Mouse (Mus musculus) forebrain, embryonic 16.5 days (tissue): Measurements from ENCODE around the gene Sema6d. TPM values are rescaled to one million over a fixed set of nuclear protein-coding genes. Genes with fewer than 3 reads are reported as not detected.

Source experiments
- ATAC-seq: fragments of 200-750 bp; cut with Nextera tagmentation; 2 replicates; pipeline ENCODE4 v1.8.0; 2017; ENCODE audit warnings: mild to moderate bottlenecking, moderate library complexity
- H3K27ac ChIP-seq: fragments of 300-500 bp; sonication (generic); 2 replicates; pipeline ENCODE4 v1.5.1; 2014; ENCODE audit warnings: low read length, control low read depth
- H3K27me3 ChIP-seq: fragments of 300-500 bp; sonication (generic); replicated peaks from 2 replicates; pipeline ENCODE4 v1.6.1; 2014; ENCODE audit warnings: low read length; ENCODE audit not compliant: control insufficient read depth, insufficient read depth
- H3K36me3 ChIP-seq: fragments of 300-500 bp; sonication (generic); 2 replicates; pipeline ENCODE4 v1.6.1; 2014; ENCODE audit not compliant: control insufficient read depth, insufficient read depth
- H3K4me1 ChIP-seq: fragments of 300-500 bp; sonication (generic); replicated peaks from 2 replicates; pipeline ENCODE4 v1.6.1; 2014; ENCODE audit warnings: low read length; ENCODE audit not compliant: control insufficient read depth, insufficient read depth
- H3K4me2 ChIP-seq: fragments of 300-500 bp; sonication (generic); 2 replicates; pipeline ENCODE4 v1.6.1; 2014; ENCODE audit warnings: mild to moderate bottlenecking, low read length, control low read depth
- H3K4me3 ChIP-seq: fragments of 300-500 bp; sonication (generic); replicated peaks from 2 replicates; pipeline ENCODE4 v1.5.1; 2014; ENCODE audit warnings: mild to moderate bottlenecking, low read length, control low read depth
- H3K9ac ChIP-seq: fragments of 300-500 bp; sonication (generic); replicated peaks from 2 replicates; pipeline ENCODE4 v1.6.1; 2014; ENCODE audit warnings: low read depth, low read length, control low read depth
- H3K9me3 ChIP-seq: fragments of 300-500 bp; sonication (generic); 2 replicates; pipeline ENCODE4 v1.6.1; 2016; ENCODE audit warnings: low read length; ENCODE audit not compliant: control insufficient read depth
- WGBS: fragments of 180-500 bp; shearing (Covaris S2); extraction: QIAGEN DNeasy Blood & Tissue Kit; methylation state at CpG from one replicate; pipeline ENCODE4 v1.1.7; 2014; 5-methylcytosine and 5-hydroxymethylcytosine counted together
- polyA plus RNA-seq: library from polyadenylated mRNA; unstranded; fragments of >200 nt; fragmentation: Nextera tagmentation; extraction: Ambion mirVana; gene quantifications from 2 replicates; pipeline ENCODE4 v1.2.1, GENCODE M21; 2015

Gene Sema6d
- polyA plus RNA-seq, 1 experiment from 2014 or later: 32.2 TPM

DNA sequence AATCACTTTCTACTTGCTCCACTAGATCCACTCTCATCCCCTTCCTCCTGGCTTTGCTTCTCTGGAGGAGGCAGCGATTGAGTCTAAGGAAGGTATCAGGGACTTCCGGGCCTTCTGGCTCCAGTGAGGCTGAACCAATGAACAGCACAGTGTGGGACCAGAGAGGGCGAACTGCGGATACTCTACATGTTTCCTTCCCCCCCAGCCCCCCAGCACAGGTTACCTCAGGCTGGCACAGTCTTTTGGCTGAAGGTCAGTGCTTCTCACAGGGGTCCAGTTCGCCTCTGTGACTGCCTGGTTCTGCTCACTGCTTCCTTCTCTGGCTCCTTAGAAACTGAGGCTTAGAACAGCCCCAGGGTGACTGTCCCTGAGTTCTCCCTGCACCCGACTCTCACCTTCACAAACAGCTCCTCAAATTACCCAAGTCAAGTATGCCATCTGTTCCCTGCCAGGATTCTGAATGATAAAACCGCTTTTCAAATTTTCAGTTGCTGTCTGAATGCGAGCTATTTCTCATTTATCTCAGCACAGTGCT is 512.7 kb downstream of the Sema6d start:
- H3K9me3 ChIP-seq: no peaks in the 10 kb centered on the region
- H3K4me3 ChIP-seq: no peak overlapping the region
- peak overlapping the region; percentile 23; the same call in 1 of the 2 replicates for H3K27ac ChIP-seq
- H3K4me2 ChIP-seq: no peak overlapping the region
- ATAC-seq: no peak
- H3K9ac ChIP-seq: peak overlapping the region; percentile 22; the same call in 1 of the 2 replicates
- no peaks in the 10 kb centered on the region for H3K36me3 ChIP-seq
- WGBS: 54% methylated on average over 8 of the region's 8 CpGs
- no peaks in the 10 kb centered on the region for H3K27me3 ChIP-seq
- peaks cover 9% of the 10 kb centered on the region for H3K4me1 ChIP-seq

DNA sequence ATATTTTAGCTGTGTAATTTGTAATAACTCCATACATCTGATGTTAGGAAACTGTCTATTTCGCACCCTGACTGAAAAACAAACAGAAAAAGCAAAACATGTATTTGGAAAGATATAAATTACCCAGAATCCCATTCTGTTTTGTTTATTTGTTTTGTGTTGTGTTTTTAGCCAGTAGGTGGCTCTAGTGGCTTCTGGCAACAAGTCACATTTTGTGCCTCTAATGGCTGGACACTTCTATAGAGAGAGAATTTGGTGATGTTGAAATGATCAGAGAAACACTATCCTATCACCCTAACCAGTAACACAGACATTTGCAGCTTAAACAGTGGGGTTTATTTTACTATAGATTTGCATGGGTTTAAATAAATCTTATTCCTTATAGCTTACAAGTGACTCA is 515.6 kb downstream of the Sema6d start:
- Histone ChIP-seq H3K4me2 (no peak overlapping the region), H3K9me3 (no peaks in the 10 kb centered on the region), H3K27ac (no peak overlapping the region), H3K36me3 (no peaks in the 10 kb centered on the region), H3K27me3 (0 out of 2 replicates have a peak, but pooled peaks cover 4% of the 10 kb centered on the region), H3K4me1 (peaks cover 12% of the 10 kb centered on the region), H3K9ac (no peak overlapping the region), H3K4me3 (no peak overlapping the region)
- no peak for ATAC-seq
- 86% methylated on average over 1 of the region's 1 CpGs for WGBS

DNA sequence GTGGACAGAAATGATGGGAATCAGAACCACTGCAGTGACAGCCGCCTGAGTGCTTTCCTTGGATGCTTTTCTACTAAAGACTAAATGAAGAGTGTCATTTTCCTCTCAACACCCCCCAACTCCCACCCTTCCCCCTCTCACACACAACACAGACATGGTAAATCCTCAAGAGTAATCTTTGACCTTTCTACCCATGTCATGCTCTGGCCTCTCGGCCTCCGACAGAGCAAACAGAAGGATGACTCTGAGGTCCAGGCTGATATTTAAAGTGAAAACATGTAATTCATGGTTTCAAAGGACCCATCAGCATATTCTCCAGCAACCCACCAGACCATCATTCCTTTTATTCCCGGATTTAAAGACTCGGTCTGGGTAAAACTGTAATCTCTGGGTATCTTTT is 518.2 kb downstream of the Sema6d start:
- Histone ChIP-seq H3K4me2 (no peak overlapping the region), H3K4me1 (peaks cover 23% of the 10 kb centered on the region), H3K9ac (no peak overlapping the region), H3K27ac (no peak overlapping the region), H3K4me3 (no peak overlapping the region), H3K9me3 (no peaks in the 10 kb centered on the region), H3K27me3 (0 out of 2 replicates have a peak, but pooled peaks cover 4% of the 10 kb centered on the region), H3K36me3 (no peaks in the 10 kb centered on the region)
- WGBS: 73% methylated on average over 5 of the region's 5 CpGs
- no peak for ATAC-seq

DNA sequence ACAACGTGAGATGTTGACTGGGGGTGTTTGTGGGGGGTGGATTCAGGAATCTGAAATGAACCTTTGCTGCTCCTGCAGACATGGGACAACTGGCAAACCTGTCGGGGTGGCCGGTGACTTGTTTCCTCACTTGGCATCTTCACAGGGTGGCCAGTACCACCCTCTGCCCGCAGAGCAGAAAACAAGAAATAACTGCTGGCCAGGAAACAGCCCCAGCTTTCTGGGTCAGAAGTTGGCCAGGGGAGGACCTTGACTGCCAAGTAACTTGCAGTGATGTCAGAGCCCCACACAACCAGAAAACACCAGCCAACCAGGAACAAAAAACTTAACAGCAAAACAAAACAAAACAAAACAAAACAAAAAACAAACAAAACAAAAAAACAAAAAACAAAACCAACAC is 518.8 kb downstream of the Sema6d start:
- H3K36me3 ChIP-seq: no peaks in the 10 kb centered on the region
- no peak overlapping the region for H3K4me2 ChIP-seq
- no peak overlapping the region for H3K27ac ChIP-seq
- H3K27me3 ChIP-seq: 0 out of 2 replicates have a peak, but pooled peaks cover 4% of the 10 kb centered on the region
- no peaks in the 10 kb centered on the region for H3K9me3 ChIP-seq
- ATAC-seq: no peak
- peaks cover 21% of the 10 kb centered on the region for H3K4me1 ChIP-seq
- WGBS: 70% methylated on average over 4 of the region's 4 CpGs
- H3K4me3 ChIP-seq: no peak overlapping the region
- H3K9ac ChIP-seq: no peak overlapping the region

DNA sequence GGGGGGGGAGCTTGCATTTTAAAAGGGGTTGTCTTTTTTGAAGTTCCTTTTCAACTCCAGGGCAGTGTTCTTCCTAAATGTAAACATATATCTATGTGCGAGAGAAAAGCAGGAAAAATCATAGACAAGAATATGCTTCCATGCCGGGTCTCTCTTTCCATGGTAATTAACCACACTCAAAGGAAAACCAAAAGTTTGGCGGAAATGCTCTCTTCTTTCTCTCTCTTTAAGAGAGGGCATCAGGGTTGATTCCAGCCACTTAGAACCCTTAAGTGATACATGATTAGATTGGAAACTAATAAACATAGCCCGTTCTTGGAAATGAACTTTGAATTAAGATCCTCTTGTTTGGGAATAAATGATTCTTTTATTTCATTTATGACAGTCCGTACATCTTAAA is 519.2 kb downstream of the Sema6d start:
- ATAC-seq: no peak
- H3K4me3 ChIP-seq: peak overlapping the region; percentile 89; the same call in 1 of the 2 replicates
- no peaks in the 10 kb centered on the region for H3K9me3 ChIP-seq
- no peak overlapping the region; the same call in 1 of the 2 replicates for H3K9ac ChIP-seq
- no peak overlapping the region; the same call in 1 of the 2 replicates for H3K27ac ChIP-seq
- 18% methylated on average over 5 of the region's 5 CpGs for WGBS
- H3K36me3 ChIP-seq: no peaks in the 10 kb centered on the region
- peak overlapping the region; percentile 91 for H3K4me2 ChIP-seq
- peaks cover 24% of the 10 kb centered on the region for H3K4me1 ChIP-seq
- 0 out of 2 replicates have a peak, but pooled peaks cover 4% of the 10 kb centered on the region for H3K27me3 ChIP-seq

DNA sequence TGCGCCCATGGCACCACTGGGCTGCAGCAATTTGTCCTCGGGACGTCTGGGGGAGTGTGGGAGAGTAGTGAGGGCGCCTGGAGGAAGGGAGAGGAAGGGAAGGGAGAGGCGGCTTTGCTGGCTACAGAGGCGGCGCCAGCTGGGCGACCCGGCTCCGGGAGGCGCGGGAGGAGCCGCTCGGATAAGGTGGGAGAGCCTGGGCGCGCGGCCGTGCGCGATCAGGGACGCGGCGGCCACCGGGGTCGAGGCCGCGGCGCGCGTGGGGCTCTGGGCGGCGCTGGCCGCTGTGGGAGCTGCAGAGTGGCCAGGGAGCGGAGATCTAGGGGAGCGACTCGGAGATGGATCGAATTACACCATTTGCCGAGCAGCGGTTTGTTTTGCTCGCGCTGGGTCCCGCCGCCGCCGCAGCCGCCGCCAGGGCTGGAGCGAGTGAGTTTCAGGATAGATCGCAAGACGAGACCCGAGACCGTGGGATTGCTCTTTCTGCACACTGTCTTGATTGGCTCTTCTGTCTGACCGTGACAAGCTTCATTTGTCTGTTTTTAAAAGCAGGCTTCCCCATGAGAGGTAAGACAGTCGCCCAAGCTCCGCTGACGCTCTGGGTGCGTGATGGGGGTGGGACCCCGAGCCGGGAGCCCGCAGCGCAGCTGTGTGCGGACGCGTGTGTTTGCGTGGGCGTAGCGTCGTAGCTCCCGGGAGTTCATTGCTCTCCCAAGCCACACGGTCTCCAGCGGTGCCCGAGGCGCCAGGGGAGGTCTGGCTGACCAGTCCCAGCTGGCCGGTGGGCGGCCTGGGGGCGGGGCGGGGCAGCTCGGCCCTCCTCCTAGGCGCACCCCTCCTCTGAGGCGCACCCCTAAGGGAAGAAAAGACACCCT is 520.2 kb downstream of the Sema6d start:
- H3K36me3 ChIP-seq: no peaks in the 10 kb centered on the region

DNA sequence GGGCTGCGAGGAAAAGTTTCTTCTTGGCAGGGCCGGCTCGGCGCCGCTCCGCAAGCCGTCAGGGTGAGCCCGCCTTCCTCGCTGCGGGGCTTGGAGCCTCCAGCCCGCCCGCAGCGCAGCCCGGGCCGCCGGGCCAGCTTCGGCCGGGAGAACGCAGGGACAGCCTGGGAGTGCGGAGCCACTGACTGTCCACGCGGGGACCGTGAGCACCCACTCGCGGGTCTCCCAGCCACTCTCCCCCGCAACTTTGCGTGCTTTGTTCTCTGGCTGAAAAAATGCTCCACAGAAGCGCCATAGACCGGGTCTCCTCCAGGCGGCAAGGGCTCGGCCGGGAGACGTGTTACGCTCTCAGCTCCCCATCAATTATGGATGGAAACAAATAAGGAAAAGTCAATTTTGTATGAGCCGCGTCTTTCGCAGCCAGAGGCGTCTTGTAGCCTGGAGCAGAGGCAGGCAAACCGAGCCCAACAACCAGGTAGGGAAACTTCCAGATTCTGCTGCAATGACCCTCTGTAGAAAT is 520.9 kb downstream of the Sema6d start:
- peak overlapping the region; percentile 91 for H3K4me2 ChIP-seq
- H3K4me3 ChIP-seq: peak overlapping the region; percentile 89
- WGBS: under 1% methylated on average over 31 of the region's 39 CpGs
- H3K27ac ChIP-seq: peak overlapping the region; percentile 94
- no peaks in the 10 kb centered on the region for H3K9me3 ChIP-seq
- ATAC-seq: no peak; the same call in 1 of the 2 replicates
- peak overlapping the region; percentile 86 for H3K9ac ChIP-seq
- 0 out of 2 replicates have a peak, but pooled peaks cover 4% of the 10 kb centered on the region for H3K27me3 ChIP-seq
- H3K4me1 ChIP-seq: peaks cover 24% of the 10 kb centered on the region
- no peaks in the 10 kb centered on the region for H3K36me3 ChIP-seq

More for the DNA sequence above, 520.2 kb downstream of the Sema6d start:
- peak; percentile 81 for ATAC-seq
- Histone ChIP-seq H3K27ac (peak overlapping the region; percentile 94), H3K4me1 (peaks cover 24% of the 10 kb centered on the region), H3K4me2 (peak overlapping the region; percentile 91), H3K9me3 (no peaks in the 10 kb centered on the region), H3K4me3 (peak overlapping the region; percentile 89), H3K27me3 (0 out of 2 replicates have a peak, but pooled peaks cover 4% of the 10 kb centered on the region), H3K9ac (peak overlapping the region; percentile 86)
- under 1% methylated on average over 72 of the region's 80 CpGs for WGBS

DNA sequence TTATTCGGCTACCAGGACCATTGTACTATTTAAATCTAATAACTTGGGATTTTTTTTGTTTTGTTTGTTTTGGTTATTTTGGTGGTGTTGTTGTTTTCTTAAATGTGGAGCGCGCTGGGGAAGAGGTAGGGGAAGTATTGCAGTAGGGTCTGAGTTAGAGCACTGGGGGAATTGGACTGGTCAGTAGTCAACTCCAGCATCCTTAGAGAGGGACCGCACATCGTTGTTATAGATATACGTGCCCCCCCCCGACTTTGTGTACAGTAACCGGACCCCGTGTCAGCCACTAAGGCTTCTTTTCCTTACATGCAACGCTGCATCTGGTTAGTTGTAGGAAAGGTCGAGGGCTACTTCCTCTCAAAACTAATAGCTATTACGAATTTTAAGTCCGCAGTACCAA is 521.5 kb downstream of the Sema6d start:
- Histone ChIP-seq H3K36me3 (no peaks in the 10 kb centered on the region), H3K4me1 (peaks cover 24% of the 10 kb centered on the region), H3K9me3 (no peaks in the 10 kb centered on the region), H3K27ac (peak overlapping the region; percentile 94), H3K4me3 (peak overlapping the region; percentile 89), H3K4me2 (peak overlapping the region; percentile 91), H3K9ac (peak overlapping the region; percentile 86), H3K27me3 (0 out of 2 replicates have a peak, but pooled peaks cover 4% of the 10 kb centered on the region)
- WGBS: 16% methylated on average over 13 of the region's 13 CpGs
- ATAC-seq: no peak

DNA sequence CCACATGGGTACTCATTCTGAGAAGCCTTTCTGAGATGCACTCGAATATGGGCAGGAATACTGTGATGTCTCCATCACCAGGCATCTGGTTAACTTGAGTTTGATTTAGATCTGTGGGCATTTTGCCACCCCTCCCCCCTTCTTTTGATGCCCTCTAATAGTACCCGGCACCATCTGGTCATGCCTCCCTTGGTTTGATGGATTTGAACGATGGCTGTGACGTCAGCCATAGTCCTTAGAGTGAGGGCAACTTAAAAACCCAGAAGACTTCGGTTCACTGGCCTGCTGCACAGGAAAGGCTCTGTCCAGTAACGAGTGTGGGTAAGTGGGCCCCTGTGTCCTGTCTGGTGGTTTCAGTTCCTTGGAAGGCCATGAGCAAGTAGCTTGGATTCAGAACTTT is 522.5 kb downstream of the Sema6d start:
- Histone ChIP-seq H3K9ac (peak overlapping the region; percentile 86), H3K4me3 (peak overlapping the region; percentile 89), H3K27me3 (0 out of 2 replicates have a peak, but pooled peaks cover 4% of the 10 kb centered on the region), H3K4me1 (peaks cover 24% of the 10 kb centered on the region), H3K4me2 (peak overlapping the region; percentile 91), H3K9me3 (no peaks in the 10 kb centered on the region), H3K36me3 (no peaks in the 10 kb centered on the region), H3K27ac (peak overlapping the region; percentile 41)
- 22% methylated on average over 6 of the region's 6 CpGs for WGBS
- ATAC-seq: no peak
